Mouse (Mus musculus) embryo, embryonic 10.5 days (tissue): Measurements from ENCODE around the gene Arhgap31.

Experiments used
- DNase-seq: peaks from one replicate; pipeline ENCODE4 v3.0.0-alpha.2; 2015; ENCODE audit warnings: low spot score

Gene Arhgap31

DNA sequence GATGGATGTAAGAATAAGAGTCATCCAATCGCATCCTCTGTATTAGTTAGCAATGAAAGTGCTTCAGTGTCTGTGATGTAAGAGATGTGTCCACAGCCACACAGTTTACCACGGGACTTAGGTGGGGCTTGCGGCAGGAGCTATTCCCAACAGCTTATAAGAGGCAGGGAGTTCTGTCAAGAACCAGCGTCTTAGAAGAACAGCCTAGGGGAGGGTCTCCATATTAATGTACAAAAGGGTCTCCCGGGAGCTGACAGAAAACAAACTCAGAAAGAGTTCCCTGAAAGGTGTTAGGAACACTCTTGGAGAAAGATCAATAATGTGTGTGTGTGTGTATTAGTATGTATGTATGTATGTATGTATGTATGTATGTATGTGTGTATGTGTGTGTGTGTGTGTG is 60.4 kb downstream of the Arhgap31 start:
- DNase-seq = no peak

DNA sequence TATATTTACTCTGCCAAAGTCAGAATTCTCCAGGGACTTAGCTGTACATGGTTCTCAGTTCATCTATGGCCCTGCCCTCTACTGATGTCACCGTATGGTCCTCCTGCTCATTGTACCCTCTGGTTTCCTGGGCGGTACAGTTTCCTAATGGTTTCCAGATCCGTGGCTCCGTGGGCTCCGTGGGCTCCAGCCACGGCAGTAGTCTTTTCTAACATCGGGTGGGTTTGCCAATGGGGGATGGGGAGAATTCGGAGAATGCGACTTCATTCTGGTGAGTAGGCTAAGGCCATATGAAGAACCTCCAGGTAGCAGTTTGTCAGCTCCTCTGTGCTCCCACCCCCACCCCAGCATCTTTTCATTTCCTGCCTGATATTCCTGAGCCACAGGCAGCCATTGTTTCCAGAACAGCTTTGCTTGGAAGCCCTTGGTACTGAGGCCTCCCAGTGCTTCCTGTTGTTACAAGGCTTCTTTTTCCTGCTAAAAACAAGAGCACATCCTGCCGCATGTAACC is 61.3 kb downstream of the Arhgap31 start:
- no peak for DNase-seq

DNA sequence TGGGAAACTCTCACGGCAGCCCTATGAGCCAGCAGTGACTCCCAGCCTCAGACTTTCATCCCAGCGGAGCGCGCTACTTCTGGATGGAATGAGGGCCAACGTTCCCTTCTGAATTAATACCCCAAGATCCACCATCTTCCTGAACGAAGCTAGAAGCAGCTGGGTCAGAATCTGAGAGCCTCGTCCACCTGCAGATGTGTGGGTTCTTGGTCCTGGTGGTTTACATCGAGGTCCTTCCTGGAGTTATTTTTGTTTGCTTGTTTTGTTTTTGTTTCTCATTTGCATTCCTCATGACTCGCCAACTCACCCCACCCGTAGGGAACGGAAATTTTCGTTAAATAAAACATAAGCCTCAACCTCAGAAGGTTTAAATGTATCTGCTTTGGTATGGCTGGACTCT is 61.8 kb downstream of the Arhgap31 start:
- no peak for DNase-seq

DNA sequence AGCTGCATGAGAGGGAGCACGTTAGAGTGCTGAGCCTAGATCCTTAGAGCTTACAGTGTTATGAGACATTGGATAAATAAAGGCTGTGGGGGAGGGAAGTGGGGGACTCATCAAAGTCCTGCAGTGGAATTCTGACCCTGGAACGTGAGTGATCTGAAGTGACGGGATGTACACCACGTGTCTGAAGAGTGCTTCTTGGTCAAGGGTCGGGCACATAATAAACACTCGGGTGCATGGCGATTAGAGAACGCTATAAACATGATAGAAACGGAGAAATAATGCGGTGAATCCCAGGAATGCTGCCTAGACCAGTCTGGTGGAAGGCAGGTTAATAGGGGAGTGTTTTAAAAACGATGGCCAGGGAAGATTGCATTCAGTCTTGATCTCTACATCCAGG is 63.6 kb downstream of the Arhgap31 start:
- no peak for DNase-seq

DNA sequence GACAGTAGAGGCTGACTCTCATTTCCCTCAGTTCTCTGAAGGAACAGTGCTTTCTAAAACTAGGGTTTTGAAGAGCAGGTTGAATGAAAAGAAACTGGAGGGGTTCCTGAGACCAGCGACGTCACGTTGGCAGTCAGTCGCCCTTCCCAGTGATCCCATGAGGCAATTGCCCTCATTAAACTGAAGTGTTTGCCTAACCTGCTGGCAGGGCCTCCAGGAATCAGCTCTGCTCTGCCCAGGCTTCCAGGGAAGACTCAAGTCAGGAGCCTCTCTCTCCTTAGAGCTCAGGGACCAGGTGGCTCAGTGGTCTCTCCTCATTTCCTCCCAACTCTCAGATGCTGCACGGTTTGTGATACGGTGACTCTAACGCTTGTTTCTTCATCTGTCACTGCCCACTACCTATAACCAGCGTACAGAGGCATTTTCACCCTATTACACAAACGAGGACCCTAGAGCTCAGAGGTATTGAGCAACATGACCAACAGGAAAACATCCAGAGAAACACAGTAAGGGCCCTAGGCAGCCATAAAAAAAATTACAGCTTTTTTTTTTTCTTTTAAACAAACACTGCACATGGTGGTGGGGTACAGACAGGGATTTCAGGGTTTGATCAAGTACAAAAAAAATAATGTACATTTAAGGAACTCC is 64.2 kb downstream of the Arhgap31 start:
- DNase-seq = no peak

DNA sequence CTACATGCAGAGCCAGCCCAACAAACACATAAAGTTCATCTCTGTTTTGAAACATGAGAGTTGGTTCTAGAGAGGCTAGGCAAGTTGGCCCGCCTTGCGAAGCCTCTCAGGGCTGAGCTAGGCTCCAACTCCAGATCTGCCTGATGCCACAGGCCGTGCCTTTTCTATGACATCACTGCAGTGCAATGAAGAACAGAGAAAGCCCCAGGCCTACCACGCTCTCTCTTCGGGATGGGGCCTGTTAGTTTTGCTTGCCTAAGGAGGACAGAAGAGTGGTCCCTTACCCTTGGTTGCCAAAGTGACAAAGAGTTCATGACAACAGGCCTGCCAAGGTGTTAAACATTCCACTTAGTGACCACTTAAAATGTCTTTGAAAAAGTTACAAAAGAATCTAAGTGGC is 64.9 kb downstream of the Arhgap31 start:
- DNase-seq = no peak

DNA sequence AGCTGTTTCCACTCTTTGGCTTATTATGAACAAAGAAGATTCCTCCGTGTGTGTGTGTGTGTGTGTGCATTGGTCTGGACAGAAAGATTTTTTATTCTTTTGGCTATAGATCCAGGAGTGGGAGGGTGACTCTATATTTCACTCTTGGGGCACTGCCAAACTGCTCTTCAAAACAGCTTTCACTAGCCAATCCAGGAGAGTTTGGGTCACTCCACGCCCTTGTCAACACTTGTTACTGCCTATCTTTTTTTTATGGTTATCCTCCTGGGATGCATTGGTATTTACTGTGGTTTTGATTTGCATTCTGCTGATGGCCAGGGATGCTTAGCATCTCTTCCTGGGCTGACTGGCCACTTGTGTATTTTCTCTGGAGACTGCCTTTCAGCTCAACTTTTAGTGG is 68.6 kb downstream of the Arhgap31 start:
- DNase-seq = no peak

DNA sequence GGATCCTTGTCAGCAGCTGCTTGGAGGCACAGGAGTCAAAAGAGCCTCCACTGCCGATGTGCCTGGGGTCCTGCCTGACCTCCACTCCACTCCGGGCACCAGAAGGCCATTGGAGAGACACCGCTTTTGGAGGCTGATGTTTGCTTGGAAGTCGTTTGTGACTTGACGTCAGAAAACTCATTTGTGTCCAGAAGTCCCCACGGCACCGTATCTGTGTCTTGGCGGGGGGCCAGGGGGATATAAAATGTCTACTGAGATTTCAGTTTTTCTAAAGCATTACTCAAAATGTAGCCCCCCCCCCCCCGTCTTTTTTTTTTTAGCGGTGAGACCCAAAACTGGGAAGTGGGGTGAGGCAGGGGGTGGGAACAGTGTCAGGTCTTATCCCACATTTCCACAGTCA is 76.0 kb downstream of the Arhgap31 start:
- no peak for DNase-seq

DNA sequence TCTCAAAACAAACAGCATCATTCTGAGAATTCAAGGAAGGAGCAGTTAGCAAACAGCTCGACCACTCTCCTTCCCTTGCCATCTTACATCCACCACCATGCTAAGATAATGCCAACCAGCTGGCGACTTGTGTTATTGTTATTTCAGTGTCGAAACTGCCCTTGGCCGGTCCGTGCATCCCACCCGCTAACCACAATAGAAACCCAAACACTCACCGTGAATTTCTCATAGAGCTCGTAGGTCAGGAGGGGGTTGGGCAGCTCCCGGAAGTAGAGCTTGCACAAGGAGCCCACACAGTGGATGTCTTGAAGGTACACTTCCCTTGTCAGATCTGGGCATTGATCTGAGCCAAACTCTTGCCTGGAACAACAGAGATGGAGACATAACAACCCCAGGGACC is 76.4 kb downstream of the Arhgap31 start:
- peak; percentile 61 for DNase-seq

DNA sequence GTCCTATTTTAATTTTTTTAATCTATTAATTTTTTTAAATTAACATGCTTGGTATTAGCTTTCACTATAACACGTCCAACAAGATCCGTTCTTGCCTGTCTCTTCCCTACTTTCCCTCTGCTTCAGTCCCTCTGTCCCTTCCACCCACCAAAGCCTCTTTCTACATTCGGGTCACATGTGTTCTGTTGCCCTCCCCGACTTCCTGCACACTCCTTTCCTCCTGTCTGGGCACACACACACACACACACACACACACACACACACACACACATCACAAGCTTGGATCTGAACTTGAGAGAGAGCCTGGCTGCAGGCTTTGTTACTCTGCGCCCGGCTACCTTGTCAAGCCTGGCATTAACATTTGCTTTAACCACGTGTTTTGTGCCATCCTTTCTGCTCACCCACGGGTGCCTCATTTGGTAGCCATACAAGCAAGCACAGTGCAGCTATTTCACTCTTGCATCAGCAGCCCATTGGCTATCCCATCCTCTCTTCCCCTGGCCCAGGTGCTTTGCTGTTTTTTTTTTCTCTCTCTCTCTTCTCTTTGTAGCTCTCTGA is 77.2 kb downstream of the Arhgap31 start:
- no peak for DNase-seq

DNA sequence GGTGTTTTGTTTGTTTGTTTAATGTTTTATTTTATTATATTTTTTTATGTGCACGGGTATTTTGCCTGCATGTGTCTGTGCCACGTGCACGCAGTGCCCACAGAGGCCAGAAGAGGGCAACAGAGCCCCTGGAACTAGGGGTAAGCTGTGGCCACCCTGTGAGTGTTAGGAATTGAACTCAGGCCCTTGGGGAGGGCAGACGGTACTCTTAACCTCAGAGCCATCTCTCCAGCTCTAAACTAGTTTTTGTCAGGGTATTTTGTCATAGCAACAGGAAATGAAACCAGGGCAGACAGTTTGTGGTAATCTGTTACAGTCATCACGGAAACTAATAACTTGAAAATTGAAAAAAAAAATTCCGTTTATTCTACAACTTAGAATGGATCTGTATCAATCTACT is 80.9 kb downstream of the Arhgap31 start:
- DNase-seq = peak; percentile 58

DNA sequence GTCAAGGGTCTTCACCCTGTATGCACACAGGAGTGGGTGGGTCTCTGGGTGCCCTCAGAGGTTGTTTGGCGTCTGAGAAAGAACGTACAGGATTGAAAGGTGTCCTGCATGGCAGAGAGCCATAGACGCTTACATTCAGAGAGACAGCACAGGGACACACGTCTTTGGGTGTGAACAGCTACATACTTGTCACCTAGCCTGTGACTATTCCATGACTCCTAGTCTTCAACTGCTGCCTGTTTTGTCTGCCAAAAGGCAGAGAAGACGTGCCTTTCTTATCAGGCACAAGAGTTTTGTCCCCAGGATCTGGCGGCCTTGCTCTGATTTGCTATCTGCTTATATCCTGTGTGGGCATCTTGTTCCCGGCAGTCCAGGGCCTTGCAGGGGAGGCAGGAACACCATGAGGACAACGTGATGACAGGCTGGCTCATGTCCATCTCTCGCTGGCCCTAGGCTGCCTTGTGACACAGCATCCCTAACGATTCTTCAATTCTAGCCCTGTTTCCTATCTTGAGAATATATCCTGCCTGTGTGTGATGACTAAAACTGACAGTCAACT is 87.2 kb downstream of the Arhgap31 start:
- DNase-seq = no peak

DNA sequence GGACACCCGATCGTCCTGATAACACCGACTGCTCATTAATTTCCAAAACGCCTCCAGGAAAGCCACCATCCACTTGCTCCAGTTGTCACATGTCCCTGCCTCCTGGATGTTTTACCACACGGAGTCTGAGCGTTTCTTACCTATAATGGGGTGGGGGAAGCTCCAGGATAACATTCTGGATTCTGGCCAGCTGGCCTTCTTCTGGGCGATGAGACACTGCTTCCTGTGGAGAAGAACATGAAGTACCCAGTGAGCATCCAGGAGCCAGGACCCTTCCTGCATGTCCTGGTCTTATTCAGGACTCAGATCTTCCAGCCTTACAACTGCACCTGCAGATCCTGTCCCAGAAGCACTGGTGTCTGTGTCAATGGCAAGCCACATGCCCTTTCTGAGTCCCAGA is 87.7 kb downstream of the Arhgap31 start:
- DNase-seq = no peak

DNA sequence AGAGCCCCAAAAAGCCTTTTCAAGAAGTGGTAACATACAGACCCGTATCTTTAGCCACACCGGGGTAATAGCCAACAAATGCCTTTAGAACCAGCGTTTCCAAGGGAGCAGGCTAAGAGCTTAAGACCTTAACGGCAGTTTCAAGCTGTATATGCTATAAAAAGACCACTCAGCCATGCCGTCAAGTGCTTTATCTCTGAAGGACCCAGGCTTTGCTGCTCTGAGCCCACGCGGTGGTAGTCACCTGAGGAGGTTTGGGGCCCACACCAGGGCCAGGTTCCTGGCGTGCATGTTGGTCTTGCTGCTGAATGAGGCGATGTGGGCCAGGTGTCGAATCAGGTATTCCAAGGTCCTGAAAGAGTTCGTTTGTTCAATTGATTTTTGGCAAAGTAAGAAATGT is 88.8 kb downstream of the Arhgap31 start:
- no peak for DNase-seq

DNA sequence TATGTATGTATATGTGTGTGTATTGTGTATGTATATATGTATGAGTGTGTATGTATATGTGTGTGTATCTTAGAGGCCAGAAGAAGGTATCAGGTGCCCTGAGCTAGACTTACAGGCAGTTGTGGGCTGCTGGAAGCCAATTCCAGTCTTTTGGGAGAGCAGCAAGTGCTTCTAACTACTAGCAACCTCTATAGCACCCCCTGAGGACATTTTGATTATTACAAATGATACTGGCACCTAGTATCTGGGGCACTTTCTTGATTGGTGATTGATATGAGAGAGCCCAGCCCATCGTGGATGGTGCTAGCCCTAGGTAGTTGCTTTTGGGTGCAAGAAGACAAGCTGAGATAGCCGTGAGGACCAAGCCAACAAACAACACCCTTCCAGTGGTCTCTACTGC is 90.8 kb downstream of the Arhgap31 start:
- peak; percentile 53 for DNase-seq

DNA sequence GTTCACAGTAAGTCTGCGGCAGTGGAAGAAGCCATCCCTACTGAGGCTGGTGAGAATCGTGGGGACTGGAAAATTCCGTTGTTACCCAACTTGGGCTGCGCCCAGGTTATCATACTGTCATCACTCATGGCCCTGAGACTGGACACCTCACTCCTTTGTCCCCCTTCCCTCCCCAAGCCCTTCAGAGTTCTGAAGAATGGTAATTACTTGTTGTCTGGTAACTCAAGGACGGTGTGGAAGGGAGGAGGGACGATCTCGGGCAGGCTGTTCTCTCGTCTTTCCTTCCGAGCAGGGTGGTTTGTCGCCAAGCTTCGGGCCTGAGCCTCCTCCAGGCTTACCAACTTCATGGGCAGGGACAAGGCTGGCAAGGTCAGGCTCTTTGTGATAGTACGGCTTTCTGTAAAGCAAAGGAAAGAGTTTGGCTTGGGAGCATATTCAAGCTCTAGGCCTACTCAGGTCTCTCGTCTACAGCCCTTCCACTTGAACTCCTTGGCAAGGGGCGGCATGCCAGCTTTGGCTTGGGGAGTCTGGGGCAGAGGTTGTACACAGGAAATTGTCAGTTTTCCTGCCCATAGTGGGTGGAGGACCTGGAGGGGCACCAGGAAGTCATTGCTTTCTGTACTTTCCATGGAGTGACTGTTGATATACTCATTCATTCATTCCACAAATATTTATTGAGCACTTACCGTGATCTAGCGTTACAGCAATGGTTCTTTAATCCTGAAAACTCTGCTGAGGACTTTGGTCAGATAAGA is 92.2 kb downstream of the Arhgap31 start:
- no peak for DNase-seq

DNA sequence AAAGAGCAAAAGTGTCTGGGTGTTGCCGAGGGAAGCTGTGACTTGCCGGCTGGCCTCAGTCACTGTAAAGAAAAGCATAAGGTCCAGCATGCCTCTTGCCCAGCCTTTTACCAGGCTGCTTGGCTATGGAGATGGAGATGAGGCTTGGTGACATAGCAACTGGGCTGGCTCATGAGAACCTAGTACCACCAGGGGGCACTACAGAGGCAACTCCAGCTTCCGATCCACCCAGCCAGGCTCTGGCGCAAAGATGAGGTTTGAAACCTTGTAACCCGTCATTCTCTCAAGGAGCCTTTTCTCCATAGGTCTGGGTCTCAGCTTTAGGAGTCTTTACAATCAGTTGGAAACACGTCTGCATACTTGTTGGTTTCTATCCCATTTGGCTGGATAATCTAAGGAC is 94.0 kb downstream of the Arhgap31 start:
- DNase-seq = peak; percentile 87

DNA sequence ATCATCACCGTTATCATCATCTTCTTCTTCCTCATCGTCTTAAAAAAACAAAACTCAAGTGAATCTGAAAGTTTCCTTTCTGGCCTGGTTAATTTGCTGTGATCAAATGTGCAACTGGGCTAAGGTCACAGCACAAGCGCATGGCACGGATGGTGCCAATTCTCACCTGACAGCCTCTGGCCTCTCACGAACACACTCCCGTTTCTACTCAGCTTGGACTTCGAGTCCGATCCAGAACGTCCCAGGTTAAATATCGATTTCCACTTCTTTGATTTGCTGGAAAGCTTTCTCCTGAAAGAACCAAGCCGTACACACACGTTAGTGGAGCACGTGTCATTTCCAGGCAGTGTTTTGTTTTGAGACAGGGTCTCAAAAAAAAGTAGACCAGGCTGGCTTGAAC is 95.1 kb downstream of the Arhgap31 start:
- no peak for DNase-seq

DNA sequence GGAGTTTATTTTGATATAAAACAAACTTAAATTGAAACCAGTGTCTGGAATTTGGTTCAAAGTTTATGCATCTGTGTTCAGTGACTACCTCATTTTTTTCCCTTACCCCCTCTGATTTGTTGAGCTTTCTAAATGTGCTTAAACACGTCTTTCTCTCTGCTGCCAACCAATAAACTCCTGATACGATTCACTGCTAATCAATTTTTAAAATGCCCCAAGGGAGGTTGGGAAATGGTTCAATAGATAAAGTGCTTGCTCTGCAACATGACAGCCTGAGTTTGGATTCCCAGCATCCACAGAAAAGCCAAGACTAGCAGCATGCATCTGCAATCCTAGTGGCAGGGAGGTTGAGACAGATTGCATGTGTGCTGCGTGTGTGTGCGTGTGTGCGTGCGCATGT is 99.4 kb downstream of the Arhgap31 start:
- no peak for DNase-seq

DNA sequence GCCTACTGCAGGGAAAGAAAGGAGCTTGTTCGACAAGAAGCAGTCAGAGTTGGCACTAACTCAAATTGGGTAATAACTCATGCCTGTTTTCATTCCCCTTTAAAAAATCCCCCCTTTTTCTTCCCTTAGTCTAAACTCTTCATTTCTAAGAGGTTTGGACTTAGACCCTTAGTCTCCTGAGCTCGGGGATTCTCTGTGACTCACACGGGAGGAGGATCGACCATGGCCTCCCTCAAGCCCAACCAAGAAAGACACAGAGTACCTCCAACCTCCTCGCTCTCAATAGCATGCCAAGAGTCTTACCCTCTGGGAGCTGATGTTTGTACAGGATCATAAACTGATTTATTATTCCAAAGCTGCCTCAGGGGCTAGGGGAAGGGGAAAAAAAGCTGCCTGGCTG is 100.4 kb downstream of the Arhgap31 start:
- DNase-seq = no peak

DNA sequence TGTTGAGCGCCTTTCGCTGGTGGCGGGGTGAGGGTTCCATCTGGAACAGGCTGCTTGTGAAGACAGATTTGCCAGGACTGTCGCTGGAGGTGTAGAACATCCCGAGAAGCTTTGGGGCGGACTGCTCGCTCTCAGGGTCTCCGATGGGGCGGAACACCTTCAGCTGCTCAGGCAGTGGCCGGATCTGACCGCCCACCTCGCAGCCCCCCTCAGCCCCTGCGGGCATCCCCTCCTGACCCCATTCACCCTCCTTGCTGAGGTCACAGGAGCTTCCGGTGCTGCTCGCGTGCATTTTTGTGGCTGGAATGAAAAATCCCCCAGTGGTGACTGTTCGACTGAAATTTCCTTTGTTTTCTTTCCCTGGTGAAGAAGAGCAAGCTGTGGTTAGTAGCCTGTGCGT is 104.0 kb downstream of the Arhgap31 start:
- no peak for DNase-seq

DNA sequence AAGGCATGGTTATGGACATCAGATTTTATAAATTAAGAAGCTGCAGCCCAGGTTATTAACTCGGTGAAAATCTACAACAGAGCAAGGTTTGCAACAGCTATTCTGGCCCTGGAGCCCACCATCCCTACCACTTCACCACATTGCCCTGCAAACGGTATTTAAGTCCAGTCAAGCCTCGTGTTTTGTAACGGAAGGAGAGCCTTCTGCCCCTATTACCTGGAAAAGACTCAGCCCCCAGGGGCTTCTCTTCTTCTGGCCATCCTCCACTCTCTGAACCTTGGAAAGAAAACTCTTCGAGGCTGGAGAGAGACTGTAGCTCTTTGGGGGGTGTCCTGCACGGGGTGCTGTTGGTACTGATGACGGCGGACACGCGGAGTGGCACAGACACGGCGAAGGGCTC is 104.4 kb downstream of the Arhgap31 start:
- DNase-seq = no peak

DNA sequence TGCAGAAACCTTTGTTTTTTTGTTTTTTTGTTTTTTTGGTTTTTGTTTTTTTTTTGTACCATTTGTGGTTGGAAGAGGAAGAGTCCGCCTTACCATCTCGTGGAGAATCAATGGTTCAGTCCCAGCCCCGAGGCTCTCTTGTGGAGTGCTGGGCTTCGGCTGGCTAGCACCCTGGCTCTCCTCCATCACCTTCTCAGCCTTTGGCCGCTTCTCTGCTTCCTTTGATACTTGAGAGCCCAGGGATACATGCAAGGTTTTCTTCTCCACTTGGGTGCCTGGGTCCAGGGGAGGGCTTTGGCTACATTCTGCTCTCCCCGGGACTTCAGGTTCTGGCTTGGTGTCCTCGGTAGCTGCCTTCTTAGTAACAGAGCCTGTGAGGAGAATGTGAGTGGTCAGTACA is 106.6 kb downstream of the Arhgap31 start:
- DNase-seq = no peak
